Comparison of ENCODE assay signal across 22 mouse cellular contexts in genomic region chr10:33872672-33873398, GRCm38 (mm10). TPM values are rescaled to one million over a fixed set of nuclear protein-coding genes. Genes with fewer than 3 reads are reported as not detected.
"Had no signal": no experiment of that assay in that cellular context is flagged by ENCODE, and none has a peak within 500 bp of the region (broad histone marks: within the 10 kb centered on the region; RNA-seq: fewer than 3 reads in every experiment).

No protein-coding gene starts in this region.

- H3K27me3 ChIP-seq: limb, embryonic 12.5 days; limb, embryonic 15.5 days; midbrain, embryonic 12.5 days; midbrain, embryonic 15.5 days; neural tube, embryonic 12.5 days; neural tube, embryonic 15.5 days; stomach, embryonic 15.5 days had no signal

- DNase-seq: left cerebral cortex, postnatal 4 days; liver, postnatal 0 days; lung, embryonic 14.5 days; right cerebral cortex, adult 18-20 months; right cerebral cortex, postnatal 25 days; spleen, adult 18-20 months; thymus, postnatal 36 days had no signal

- H3K36me3 ChIP-seq: limb, embryonic 12.5 days; limb, embryonic 15.5 days; midbrain, embryonic 12.5 days; midbrain, embryonic 15.5 days; neural tube, embryonic 12.5 days; neural tube, embryonic 15.5 days; stomach, embryonic 15.5 days had no signal

- H3K27ac ChIP-seq: limb, embryonic 12.5 days; limb, embryonic 15.5 days; liver, embryonic 14.5 days; macrophage; midbrain, embryonic 12.5 days; midbrain, embryonic 15.5 days; neural tube, embryonic 12.5 days; neural tube, embryonic 15.5 days; stomach, embryonic 15.5 days had no signal

- H3K4me2 ChIP-seq: limb, embryonic 12.5 days; limb, embryonic 15.5 days; liver, embryonic 11.5 days; lung, embryonic 14.5 days; midbrain, embryonic 12.5 days; midbrain, embryonic 15.5 days; neural tube, embryonic 12.5 days; neural tube, embryonic 15.5 days; stomach, embryonic 15.5 days had no signal

- H3K4me1 ChIP-seq: limb, embryonic 12.5 days; limb, embryonic 15.5 days; midbrain, embryonic 12.5 days; midbrain, embryonic 15.5 days; neural tube, embryonic 12.5 days; neural tube, embryonic 15.5 days; stomach, embryonic 15.5 days had no signal

- H3K9ac ChIP-seq: limb, embryonic 12.5 days; limb, embryonic 15.5 days; liver, embryonic 14.5 days; liver, postnatal 0 days; lung, embryonic 14.5 days; midbrain, embryonic 12.5 days; midbrain, embryonic 15.5 days; neural tube, embryonic 12.5 days; neural tube, embryonic 15.5 days; stomach, embryonic 15.5 days had no signal

- ATAC-seq: intestine, postnatal 0 days; liver, postnatal 0 days; lung, postnatal 0 days; midbrain, embryonic 15.5 days had no signal

- H3K4me3 ChIP-seq: limb, embryonic 12.5 days; limb, embryonic 15.5 days; midbrain, embryonic 12.5 days; midbrain, embryonic 15.5 days; neural tube, embryonic 12.5 days; neural tube, embryonic 15.5 days; stomach, embryonic 15.5 days had no signal

- H3K9me3 ChIP-seq: limb, embryonic 12.5 days; limb, embryonic 15.5 days; midbrain, embryonic 12.5 days; midbrain, embryonic 15.5 days; neural tube, embryonic 12.5 days; neural tube, embryonic 15.5 days; stomach, embryonic 15.5 days had no signal

RNA-seq across cellular contexts. Expression of gene Sult3a1, which starts 15.3 kb away (rescaled TPM):
- polyA plus RNA-seq: intestine, embryonic 14.5 days; intestine, postnatal 0 days; limb, embryonic 12.5 days; limb, embryonic 15.5 days; liver, embryonic 11.5 days; liver, embryonic 14.5 days; lung, embryonic 14.5 days; lung, postnatal 0 days; macrophage; midbrain, embryonic 12.5 days; midbrain, embryonic 15.5 days; neural tube, embryonic 12.5 days; neural tube, embryonic 15.5 days; stomach, embryonic 15.5 days; thymus, postnatal 0 days; urinary bladder, adult 2 months had no signal

RNA-seq across cellular contexts. Expression of gene Rsph4a, which starts 32.1 kb away (rescaled TPM):
- polyA plus RNA-seq: intestine, embryonic 14.5 days; limb, embryonic 12.5 days; limb, embryonic 15.5 days; liver, embryonic 14.5 days; macrophage had no signal
